Mouse (Mus musculus) heart, adult 2 months (tissue): ENCODE measurements around the gene Neurl2.

Experiments used
- CTCF ChIP-seq: fragments of 200-600 bp; IDR thresholded peaks from 2 replicates; pipeline ENCODE4 v1.8.1; 2022; ENCODE audit warnings: antibody characterized with exemption, mild to moderate bottlenecking, moderate library complexity
- EP300 ChIP-seq: fragments of 200-500 bp; IDR thresholded peaks from 2 replicates; pipeline ENCODE4 v1.6.1; 2011; ENCODE audit warnings: low read depth, low read length, control low read depth; ENCODE audit not compliant: insufficient read depth

DNA sequence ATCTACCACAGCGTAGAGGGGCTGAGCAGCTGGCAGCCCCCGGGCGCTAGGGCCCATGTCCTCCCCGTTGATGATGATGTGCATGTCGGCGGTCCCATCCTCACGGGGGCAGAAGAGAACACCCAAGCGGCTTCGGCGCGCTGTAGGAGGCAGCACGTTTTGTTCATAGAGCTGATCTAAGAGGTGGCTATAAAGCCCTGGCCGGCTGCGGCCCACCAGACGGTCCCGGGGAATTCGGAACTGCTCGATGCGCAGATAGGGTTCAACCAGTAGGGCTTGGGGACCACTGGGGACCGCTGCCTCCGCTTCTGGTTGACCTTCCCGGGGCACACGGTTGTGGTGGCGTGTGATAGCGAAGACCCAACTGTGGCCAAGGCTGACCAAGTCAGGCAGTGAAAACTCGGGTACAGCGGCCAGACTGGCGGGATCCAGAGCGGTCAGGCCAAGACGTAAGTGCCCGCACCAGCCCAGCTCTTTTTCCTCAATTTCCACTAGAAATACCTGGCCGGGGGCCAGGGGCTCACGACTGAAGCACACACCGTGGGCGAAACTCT is 431 bp downstream of the Neurl2 start, which contains the start of gene Ctsa:
- peak; percentile 85 for TF ChIP-seq CTCF
- 0 out of 2 replicates have a peak, but pooled peaks have one; percentile 39 for TF ChIP-seq EP300
